ENCODE assay signal across 12 mouse cellular contexts in genomic region chr5:103160314-103161195, GRCm38 (mm10). TPM values are rescaled to one million over a fixed set of nuclear protein-coding genes. Genes with fewer than 3 reads are reported as not detected.
A peak's percentile ranks its signal among the peaks of the same experiment; 100 is the strongest.
DNase-seq lines count a peak whose midpoint lies in the region; ATAC-seq lines count a peak whose summit lies in the region.
"Had no signal": no experiment of that assay in that cellular context is flagged by ENCODE, and none has a peak within 500 bp of the region (broad histone marks: within the 10 kb centered on the region; RNA-seq: fewer than 3 reads in every experiment).

No protein-coding gene starts in this region.

- DNase-seq in frontal cortex, postnatal 25 days (ENCODE audit: low spot score in 2 of 2), result no peak
- peak; percentile 63 for DNase-seq in embryo, embryonic 10.5 days (ENCODE audit: low spot score)
- DNase-seq in neural tube, embryonic 10.5 days (ENCODE audit: extremely low spot score, low spot score), result peak; percentile 28
- no peak for DNase-seq in gastrocnemius, adult 8-10 months (ENCODE audit: low spot score in 2 of 2)
- DNase-seq in urinary bladder, postnatal 10 days (ENCODE audit: low spot score), result no peak
- DNase-seq: adrenal gland, postnatal 14 days; kidney, adult 9 months had no signal

- H3K4me2 ChIP-seq in hindbrain, embryonic 13.5 days, result peak overlapping the region; percentile 6
- no peak overlapping the region for H3K4me2 ChIP-seq in heart, embryonic 12.5 days
- H3K4me2 ChIP-seq: heart, embryonic 13.5 days; liver, embryonic 11.5 days had no signal

- H3K27ac ChIP-seq in hindbrain, embryonic 13.5 days, result peak overlapping the region; percentile 91
- H3K27ac ChIP-seq in heart, embryonic 12.5 days (ENCODE audit: poor library complexity, severe bottlenecking), result no peak overlapping the region
- H3K27ac ChIP-seq: heart, embryonic 13.5 days had no signal

- no peak overlapping the region; the same call in 1 of the 2 replicates for H3K9ac ChIP-seq in hindbrain, embryonic 13.5 days
- no peak overlapping the region for H3K9ac ChIP-seq in heart, embryonic 12.5 days
- H3K9ac ChIP-seq: heart, embryonic 13.5 days had no signal

- no peaks in the 10 kb centered on the region for H3K9me3 ChIP-seq in hindbrain, embryonic 13.5 days
- H3K9me3 ChIP-seq in heart, embryonic 12.5 days (replicated peaks), result no peaks in the 10 kb centered on the region
- H3K9me3 ChIP-seq: heart, embryonic 13.5 days had no signal

- peak; percentile 15; the same call in 1 of the 2 replicates for ATAC-seq in frontal cortex, adult (ENCODE audit: low TSS enrichment)
- ATAC-seq in hindbrain, embryonic 13.5 days (ENCODE audit: low FRiP score), result peak; percentile 81
- no peak for ATAC-seq in heart, embryonic 12.5 days (ENCODE audit: insufficient number of reproducible peaks, low FRiP score)

- no peak overlapping the region for H3K4me3 ChIP-seq in hindbrain, embryonic 13.5 days
- H3K4me3 ChIP-seq in heart, embryonic 12.5 days, result no peak overlapping the region
- H3K4me3 ChIP-seq: heart, embryonic 13.5 days had no signal

- no peaks in the 10 kb centered on the region; the same call in 1 of the 2 replicates for H3K36me3 ChIP-seq in hindbrain, embryonic 13.5 days
- no peaks in the 10 kb centered on the region for H3K36me3 ChIP-seq in heart, embryonic 12.5 days
- H3K36me3 ChIP-seq: heart, embryonic 13.5 days had no signal

- 25% methylated on average over 8 of the region's 8 CpGs for WGBS in hindbrain, embryonic 13.5 days
- 66% methylated on average over 8 of the region's 8 CpGs for WGBS in heart, embryonic 12.5 days

- H3K4me1 ChIP-seq in hindbrain, embryonic 13.5 days (replicated peaks), result peaks cover 31% of the 10 kb centered on the region
- no peaks in the 10 kb centered on the region for H3K4me1 ChIP-seq in heart, embryonic 12.5 days (replicated peaks)
- H3K4me1 ChIP-seq: heart, embryonic 13.5 days had no signal

- no peaks in the 10 kb centered on the region for H3K27me3 ChIP-seq in hindbrain, embryonic 13.5 days
- no peaks in the 10 kb centered on the region for H3K27me3 ChIP-seq in heart, embryonic 12.5 days (replicated peaks)
- H3K27me3 ChIP-seq: heart, embryonic 13.5 days had no signal

RNA-seq across cellular contexts. Expression of gene Mapk10, which starts 50.6 kb away (rescaled TPM):
- polyA plus RNA-seq in hindbrain, embryonic 13.5 days (2015; fragmentation: Nextera tagmentation; extraction: Ambion mirVana), result 88.8 and 101 TPM in 2 replicates
- 1 to 10 TPM; 1.3 to 2.6 (median 1.8) TPM for total RNA-seq in gastrocnemius, adult 8-10 months (2022)
- polyA plus RNA-seq in heart, embryonic 12.5 days (2016; fragmentation: Nextera tagmentation; extraction: Ambion mirVana), result 0.31 and 0.49 TPM in 2 replicates

Comparison
In these comparisons a context has a peak if more than half of its experiments do, and no peak if none do; other contexts are left out.
1. DNase-seq: peak in embryo, embryonic 10.5 days (single experiment) and neural tube, embryonic 10.5 days (single experiment); none in frontal cortex, postnatal 25 days (0 of 2), gastrocnemius, adult 8-10 months (0 of 2) and urinary bladder, postnatal 10 days (single experiment).
2. RNA of gene Mapk10, which starts 50.6 kb away (polyA plus RNA-seq): 88.8 to 101 TPM in hindbrain, embryonic 13.5 days; 0.31 to 0.49 TPM in heart, embryonic 12.5 days; every median in the first group is over 10 times any median in the second.